Comparison of ENCODE assay signal across 1 mouse cellular context in the genomic region with DNA sequence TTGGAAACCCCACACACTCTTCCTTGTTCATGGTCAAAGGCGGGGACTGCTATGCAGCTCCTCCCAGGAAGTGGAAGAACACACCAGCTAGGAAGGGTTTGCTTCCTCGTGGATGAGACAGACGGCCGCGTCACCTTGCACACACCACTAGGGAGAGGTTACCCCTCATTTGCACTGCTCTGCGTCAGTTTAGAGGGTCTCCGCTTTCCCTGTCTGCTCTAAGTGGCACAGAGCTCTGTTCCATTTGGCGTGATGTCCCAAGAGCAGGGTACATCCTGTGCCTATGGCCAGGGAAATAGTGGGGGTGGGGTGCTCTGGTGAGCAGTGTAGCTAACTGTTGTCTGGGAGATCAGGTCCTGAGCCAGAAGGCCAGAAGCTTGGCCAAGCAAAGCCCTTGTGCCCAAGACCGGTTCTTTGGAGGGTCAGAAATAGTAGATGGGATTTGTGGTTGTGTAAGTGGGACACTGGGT.
TF ChIP-seq lines count a peak whose summit lies in the region.

No protein-coding gene starts in this region.

TF ChIP-seq in MEL, 35 proteins besides CTCF, POLR2A, EP300 and RAD21:
- no peak for TF ChIP-seq MYB (IDR thresholded peaks at IDR 0.05; ENCODE audit: low read depth, low read length)
- TF ChIP-seq MXI1 (IDR thresholded peaks at IDR 0.05; ENCODE audit: low read depth, low read length): no peak
- no peak for TF ChIP-seq MYC (IDR thresholded peaks at IDR 0.05; ENCODE audit: low read depth, low read length)
- TF ChIP-seq ETS1 (IDR thresholded peaks at IDR 0.05; ENCODE audit: low read depth, low read length): no peak
- TF ChIP-seq MEF2A (IDR thresholded peaks at IDR 0.05; ENCODE audit: extremely low read depth, insufficient replicate concordance, low read depth, low read length, poor library complexity, severe bottlenecking): no peak
- TF ChIP-seq SMC3 (IDR thresholded peaks at IDR 0.05; ENCODE audit: low read depth, low read length): no peak
- TF ChIP-seq KAT2A (conservative IDR thresholded peaks at IDR 0.05; ENCODE audit: low read depth, low read length): no peak
- no peak for TF ChIP-seq HCFC1 (IDR thresholded peaks at IDR 0.05; ENCODE audit: low read depth, low read length)
- TF ChIP-seq BHLHE40 (IDR thresholded peaks at IDR 0.05; ENCODE audit: borderline replicate concordance, low read depth, low read length): no peak
- TF ChIP-seq ZKSCAN1 (IDR thresholded peaks at IDR 0.05; ENCODE audit: low read depth, low read length): no peak
